Mouse (Mus musculus) embryonic facial prominence, embryonic 14.5 days (tissue): Measurements from ENCODE around the gene Tead3. TPM values are rescaled to one million over a fixed set of nuclear protein-coding genes. Genes with fewer than 3 reads are reported as not detected.

Experiments used
- ATAC-seq: fragments of 200-750 bp; cut with Nextera tagmentation; 2 replicates; pipeline ENCODE4 v1.8.0; 2017; ENCODE audit warnings: low read depth, moderate number of reproducible peaks, moderate TSS enrichment
- DNase-seq: peaks from one replicate; pipeline ENCODE4 v3.0.0-alpha.2; 2015; ENCODE audit warnings: low spot score
- H3K27ac ChIP-seq: fragments of 300-500 bp; sonication (generic); replicated peaks from 2 replicates; pipeline ENCODE4 v1.5.1; 2014; ENCODE audit warnings: low read depth, mild to moderate bottlenecking, low read length, moderate library complexity
- H3K27me3 ChIP-seq: fragments of 300-500 bp; sonication (generic); replicated peaks from 2 replicates; pipeline ENCODE4 v1.6.1; 2014; ENCODE audit warnings: low read length; ENCODE audit not compliant: control insufficient read depth, insufficient read depth
- H3K36me3 ChIP-seq: fragments of 300-500 bp; sonication (generic); 2 replicates; pipeline ENCODE4 v1.6.1; 2014; ENCODE audit warnings: low read length, mixed read lengths; ENCODE audit not compliant: control insufficient read depth, insufficient read depth
- H3K4me1 ChIP-seq: fragments of 300-500 bp; sonication (generic); 2 replicates; pipeline ENCODE4 v1.6.1; 2014; ENCODE audit warnings: antibody characterized with exemption, low read length; ENCODE audit not compliant: control insufficient read depth, insufficient read depth
- H3K4me2 ChIP-seq: fragments of 300-500 bp; sonication (generic); 2 replicates; pipeline ENCODE4 v1.6.1; 2014; ENCODE audit warnings: low read depth, mild to moderate bottlenecking, low read length, moderate library complexity, mixed read lengths
- H3K4me3 ChIP-seq: fragments of 300-500 bp; sonication (generic); 2 replicates; pipeline ENCODE4 v1.5.1; 2014; ENCODE audit warnings: low read depth, mild to moderate bottlenecking, low read length
- H3K9ac ChIP-seq: fragments of 300-500 bp; sonication (generic); 2 replicates; pipeline ENCODE4 v1.6.1; 2014; ENCODE audit warnings: low read depth, mild to moderate bottlenecking, low read length, moderate library complexity, mixed read lengths
- H3K9me3 ChIP-seq: fragments of 300-500 bp; sonication (generic); 2 replicates; pipeline ENCODE4 v1.6.1; 2016; ENCODE audit warnings: low read length; ENCODE audit not compliant: control insufficient read depth
- WGBS: fragments of 180-500 bp; shearing (Covaris S2); extraction: QIAGEN DNeasy Blood & Tissue Kit; methylation state at CpG from one replicate; pipeline ENCODE4 v1.1.7; 2014; 5-methylcytosine and 5-hydroxymethylcytosine counted together
- polyA plus RNA-seq: library from polyadenylated mRNA; unstranded; fragments of >200 nt; fragmentation: Nextera tagmentation; extraction: Ambion mirVana; gene quantifications from 2 replicates; pipeline ENCODE4 v1.2.1, GENCODE M21; 2014

Gene Tead3
- polyA plus RNA-seq, 1 experiment from 2014 or later = 11.3 TPM

- peak overlapping the region; percentile 87 for H3K4me3 ChIP-seq
- H3K27me3 ChIP-seq = no peaks in the 10 kb centered on the region
- peak overlapping the region; percentile 90 for H3K4me2 ChIP-seq
- DNase-seq (no peak), ATAC-seq (no peak; the same call in none of the 2 replicates)
- no peaks in the 10 kb centered on the region for H3K9me3 ChIP-seq
- peaks cover 51% of the 10 kb centered on the region for H3K4me1 ChIP-seq
- H3K27ac ChIP-seq = peak overlapping the region; percentile 99
- 0% methylated on average over 14 of the region's 54 CpGs for WGBS
- H3K36me3 ChIP-seq = no peaks in the 10 kb centered on the region
- H3K9ac ChIP-seq = peak overlapping the region; percentile 97
These were observed 634 bp downstream of the Tead3 start for GRCm38 (mm10) chr17:28349901-28350465.

DNA sequence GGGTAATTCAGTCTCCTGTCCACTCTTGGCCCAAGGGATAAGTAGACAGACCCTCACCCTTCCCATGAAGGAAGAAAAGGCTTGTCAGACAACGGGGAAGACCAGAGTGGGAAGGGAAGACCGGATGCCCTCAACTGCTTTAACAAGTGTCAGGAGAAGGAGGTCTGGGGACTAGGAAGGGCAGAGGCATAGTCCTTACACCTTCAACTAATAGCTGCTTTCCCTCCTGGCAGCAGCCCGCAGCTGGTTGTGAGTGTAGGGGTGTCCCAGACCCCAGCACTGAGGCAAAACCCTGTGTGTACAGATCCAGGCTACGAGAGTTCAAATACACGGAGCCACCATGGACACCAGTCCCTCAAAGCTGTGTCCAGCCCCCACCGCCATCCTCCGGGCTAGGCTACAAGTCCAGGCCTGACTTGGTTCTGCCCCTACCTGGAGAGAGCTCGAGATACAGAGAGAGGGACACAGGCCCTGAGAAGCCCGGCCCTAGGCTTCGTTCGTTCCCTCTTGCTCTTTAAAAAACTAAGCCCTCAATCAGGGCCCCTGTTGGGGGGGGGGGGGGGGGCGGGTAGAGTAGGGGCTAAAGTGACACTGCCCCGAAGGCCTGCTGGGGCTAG, 1.2 kb downstream of the Tead3 start:
- no peak for ATAC-seq
- Histone ChIP-seq H3K9ac (peak overlapping the region; percentile 97), H3K36me3 (no peaks in the 10 kb centered on the region), H3K27ac (peak overlapping the region; percentile 99), H3K9me3 (no peaks in the 10 kb centered on the region), H3K4me1 (peaks cover 57% of the 10 kb centered on the region), H3K27me3 (no peaks in the 10 kb centered on the region), H3K4me2 (peak overlapping the region; percentile 90), H3K4me3 (peak overlapping the region; percentile 87)
- 11% methylated on average over 9 of the region's 13 CpGs for WGBS
- DNase-seq = no peak

DNA sequence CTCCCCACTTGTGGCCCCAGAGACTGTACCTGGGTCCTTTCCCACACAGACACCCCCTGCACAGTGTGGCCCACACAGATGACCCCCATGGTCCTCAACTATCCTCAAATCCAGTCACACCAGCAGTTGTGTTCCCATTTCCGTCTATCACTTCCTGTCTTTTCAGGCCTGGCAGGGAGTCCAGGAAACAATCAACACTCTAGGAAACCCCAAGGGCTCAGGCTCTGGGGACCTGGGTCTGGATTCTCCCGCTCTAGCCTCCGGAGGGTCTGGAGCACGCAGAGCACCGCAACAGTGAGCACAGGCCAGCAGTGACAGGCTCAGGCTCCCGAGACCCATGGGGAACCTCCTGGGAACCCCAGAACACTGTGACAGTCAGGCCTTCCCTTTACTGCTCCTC, 2.4 kb downstream of the Tead3 start:
- H3K9ac ChIP-seq = peak overlapping the region; percentile 97
- no peaks in the 10 kb centered on the region for H3K27me3 ChIP-seq
- H3K36me3 ChIP-seq = no peaks in the 10 kb centered on the region
- peaks cover 65% of the 10 kb centered on the region for H3K4me1 ChIP-seq
- peak overlapping the region; percentile 87 for H3K4me3 ChIP-seq
- H3K4me2 ChIP-seq = peak overlapping the region; percentile 90
- no peak for DNase-seq
- no peaks in the 10 kb centered on the region for H3K9me3 ChIP-seq
- peak overlapping the region; percentile 48 for H3K27ac ChIP-seq
- ATAC-seq = no peak
- 25% methylated on average over 6 of the region's 6 CpGs for WGBS

DNA sequence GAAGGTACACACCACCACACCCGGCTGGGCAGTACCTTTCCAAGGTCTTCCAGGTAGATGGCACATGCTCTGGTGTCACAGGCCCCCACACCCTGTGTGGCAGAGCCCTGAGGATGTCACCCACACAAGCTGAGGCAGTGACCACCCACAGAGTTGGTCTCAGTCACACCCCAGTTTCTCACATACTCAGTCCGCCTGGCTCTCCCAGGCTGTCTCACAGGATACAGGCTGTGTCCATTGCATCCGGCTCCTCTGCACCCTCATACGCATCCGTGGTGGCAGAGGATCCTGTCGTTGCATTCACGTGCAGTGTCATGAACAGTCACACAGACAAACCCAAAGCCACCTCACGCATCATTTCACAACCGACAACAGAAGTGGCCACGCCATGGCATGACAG, 3.3 kb downstream of the Tead3 start:
- no peaks in the 10 kb centered on the region for H3K27me3 ChIP-seq
- no peak overlapping the region; the same call in 1 of the 2 replicates for H3K9ac ChIP-seq
- WGBS = 86% methylated on average over 10 of the region's 10 CpGs

GRCm38 (mm10) chr17:28345882-28346281, 4.7 kb downstream of the Tead3 start:
- Histone ChIP-seq H3K36me3 (peaks cover 4% of the 10 kb centered on the region; the same call in 1 of the 2 replicates), H3K9ac (peak overlapping the region; percentile 51), H3K4me3 (peak overlapping the region; percentile 26), H3K27me3 (no peaks in the 10 kb centered on the region), H3K4me2 (peak overlapping the region; percentile 60), H3K9me3 (no peaks in the 10 kb centered on the region), H3K27ac (peak overlapping the region; percentile 91), H3K4me1 (peaks cover 66% of the 10 kb centered on the region)
- 0% methylated on average over 9 of the region's 10 CpGs for WGBS
- ATAC-seq = peak; percentile 1; the same call in 1 of the 2 replicates
- DNase-seq = peak; percentile 89

More for the DNA sequence above, 3.3 kb downstream of the Tead3 start:
- Histone ChIP-seq H3K4me1 (peaks cover 64% of the 10 kb centered on the region), H3K4me3 (no peak overlapping the region), H3K9me3 (no peaks in the 10 kb centered on the region), H3K27ac (0 out of 2 replicates have a peak overlapping the region, but pooled peaks have one; percentile 10), H3K36me3 (no peaks in the 10 kb centered on the region), H3K4me2 (peak overlapping the region; percentile 90)
- ATAC-seq = no peak
- no peak for DNase-seq

DNA sequence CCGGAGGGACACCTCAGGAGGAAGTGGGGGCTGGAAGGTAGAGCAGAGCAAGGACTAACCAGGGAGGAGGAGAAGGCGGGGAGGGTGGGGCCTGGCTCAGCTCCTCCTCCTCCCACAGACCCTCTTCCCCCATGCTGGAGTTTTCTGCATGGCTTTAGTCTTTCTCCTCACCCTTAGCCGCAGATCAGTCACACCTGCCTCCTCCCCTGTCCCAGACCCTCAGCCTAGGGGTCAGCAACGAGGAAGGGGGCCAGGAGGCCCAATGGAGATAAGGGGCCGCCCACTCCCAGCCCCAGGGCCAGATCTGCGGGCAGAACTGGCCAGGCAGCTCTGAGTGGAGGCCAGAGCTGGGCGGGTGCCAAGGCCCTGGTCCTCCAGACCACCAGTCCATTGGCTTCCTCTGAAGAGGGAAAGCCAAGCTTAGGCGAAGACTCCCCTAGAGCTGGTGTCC, 5.3 kb downstream of the Tead3 start:
- ATAC-seq = no peak
- 4% methylated on average over 7 of the region's 8 CpGs for WGBS
- Histone ChIP-seq H3K27me3 (no peaks in the 10 kb centered on the region), H3K4me3 (peak overlapping the region; percentile 26), H3K27ac (peak overlapping the region; percentile 91), H3K9ac (peak overlapping the region; percentile 51), H3K4me1 (peaks cover 72% of the 10 kb centered on the region), H3K9me3 (no peaks in the 10 kb centered on the region), H3K36me3 (peaks cover 9% of the 10 kb centered on the region), H3K4me2 (peak overlapping the region; percentile 60)
- DNase-seq = no peak

- Histone ChIP-seq H3K27me3 (no peaks in the 10 kb centered on the region), H3K9ac (0 out of 2 replicates have a peak overlapping the region, but pooled peaks have one; percentile 51), H3K9me3 (no peaks in the 10 kb centered on the region), H3K4me2 (peak overlapping the region; percentile 60), H3K27ac (peak overlapping the region; percentile 91), H3K4me3 (no peak overlapping the region), H3K4me1 (peaks cover 74% of the 10 kb centered on the region), H3K36me3 (peaks cover 16% of the 10 kb centered on the region)
- WGBS = 45% methylated on average over 3 of the region's 3 CpGs
- no peak for ATAC-seq
- no peak for DNase-seq
These were observed 5.9 kb downstream of the Tead3 start for GRCm38 (mm10) chr17:28344670-28345069.

GRCm38 (mm10) chr17:28344050-28344607, 6.5 kb downstream of the Tead3 start:
- ATAC-seq (no peak), DNase-seq (peak; percentile 67)
- peak overlapping the region; percentile 60; the same call in 1 of the 2 replicates for H3K4me2 ChIP-seq
- H3K36me3 ChIP-seq = peaks cover 21% of the 10 kb centered on the region
- peak overlapping the region; percentile 12; the same call in 1 of the 2 replicates for H3K9ac ChIP-seq
- peaks cover 71% of the 10 kb centered on the region for H3K4me1 ChIP-seq
- H3K4me3 ChIP-seq = no peak overlapping the region
- 19% methylated on average over 3 of the region's 4 CpGs for WGBS
- no peaks in the 10 kb centered on the region for H3K9me3 ChIP-seq
- peak overlapping the region; percentile 91 for H3K27ac ChIP-seq
- no peaks in the 10 kb centered on the region for H3K27me3 ChIP-seq
